ENCODE assay signal across 14 mouse cellular contexts in the genomic region with DNA sequence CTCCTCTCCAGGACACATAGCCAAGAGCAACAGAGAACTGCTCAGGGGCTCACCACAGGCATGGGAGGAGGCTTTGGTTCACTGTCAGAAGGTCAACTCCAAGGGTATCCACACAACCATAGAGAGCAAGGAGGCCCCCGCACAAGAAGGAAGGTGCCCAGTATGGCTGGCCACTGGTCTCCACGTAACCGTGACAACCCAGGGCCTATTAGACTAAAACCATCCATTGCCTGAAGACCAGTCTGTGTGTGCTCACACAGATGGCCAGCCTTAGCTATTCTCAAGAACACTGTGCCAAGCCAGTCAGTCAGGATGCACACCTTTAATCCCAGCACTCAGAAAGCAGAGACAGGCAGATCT.
DNase-seq lines count a peak whose midpoint lies in the region; ATAC-seq and TF ChIP-seq lines count a peak whose summit lies in the region.
"Had no signal": no experiment of that assay in that cellular context is flagged by ENCODE, and none has a peak within 500 bp of the region (broad histone marks: within the 10 kb centered on the region; RNA-seq: fewer than 3 reads in every experiment).

No protein-coding gene starts in this region.

- peak overlapping the region; percentile 11; the same call in 1 of the 2 replicates for H3K9ac ChIP-seq in heart, embryonic 11.5 days (ENCODE audit: low read depth, low read length)
- no peak overlapping the region for H3K9ac ChIP-seq in lung, embryonic 14.5 days
- no peak overlapping the region for H3K9ac ChIP-seq in hindbrain, embryonic 11.5 days (ENCODE audit: low read depth, low read length)
- H3K9ac ChIP-seq: stomach, embryonic 15.5 days had no signal

- peaks cover 63% of the 10 kb centered on the region for H3K4me1 ChIP-seq in heart, embryonic 11.5 days (ENCODE audit: control insufficient read depth, insufficient read depth, low read length)
- H3K4me1 ChIP-seq in lung, embryonic 14.5 days (ENCODE audit: insufficient read depth), result peaks cover 19% of the 10 kb centered on the region
- H3K4me1 ChIP-seq in hindbrain, embryonic 11.5 days (replicated peaks; ENCODE audit: control insufficient read depth, insufficient read depth, low read length), result peaks cover 4% of the 10 kb centered on the region; the same call in 1 of the 2 replicates
- H3K4me1 ChIP-seq in olfactory bulb, adult 2 months (ENCODE audit: control insufficient read depth, insufficient read depth, low read length), result peaks cover 41% of the 10 kb centered on the region

- TF ChIP-seq POLR2A in olfactory bulb, adult 2 months (IDR thresholded peaks at IDR 0.05; ENCODE audit: insufficient read depth, low read depth, low read length), result no peak

- 79% methylated on average over 3 of the region's 3 CpGs for WGBS in heart, embryonic 11.5 days (ENCODE audit: insufficient replicate concordance)
- WGBS in lung, embryonic 14.5 days, result 86% methylated on average over 3 of the region's 3 CpGs
- 93% methylated on average over 3 of the region's 3 CpGs for WGBS in hindbrain, embryonic 11.5 days
- WGBS in olfactory bulb, adult 2 months, result 91% methylated on average over 3 of the region's 3 CpGs

- peak overlapping the region; percentile 11; the same call in 1 of the 2 replicates for H3K4me2 ChIP-seq in heart, embryonic 11.5 days
- no peak overlapping the region for H3K4me2 ChIP-seq in lung, embryonic 14.5 days
- H3K4me2 ChIP-seq in hindbrain, embryonic 11.5 days (replicated peaks; ENCODE audit: low read depth, low read length), result no peak overlapping the region
- H3K4me2 ChIP-seq: stomach, embryonic 15.5 days had no signal

- H3K36me3 ChIP-seq in heart, embryonic 11.5 days (ENCODE audit: control insufficient read depth, insufficient read depth, low read length), result no peaks in the 10 kb centered on the region
- no peaks in the 10 kb centered on the region for H3K36me3 ChIP-seq in lung, embryonic 14.5 days (ENCODE audit: insufficient read depth)
- H3K36me3 ChIP-seq in hindbrain, embryonic 11.5 days (ENCODE audit: control insufficient read depth, insufficient read depth, low read length), result no peaks in the 10 kb centered on the region
- H3K36me3 ChIP-seq: stomach, embryonic 15.5 days had no signal

- DNase-seq in heart, adult 18-20 months, result no peak
- no peak for DNase-seq in lung, embryonic 14.5 days
- DNase-seq in lung, postnatal 25 days (ENCODE audit: low spot score), result no peak
- no peak for DNase-seq in hindbrain, embryonic 11.5 days (ENCODE audit: low spot score)
- DNase-seq in embryo, embryonic 10.5 days (ENCODE audit: low spot score), result no peak
- DNase-seq in cerebellum, adult 8-10 months, result no peak
- DNase-seq: adrenal gland, postnatal 36 days; cerebellum, adult 11-12 months had no signal

- H3K4me3 ChIP-seq in heart, embryonic 11.5 days (ENCODE audit: low read depth, low read length), result no peak overlapping the region
- no peak overlapping the region for H3K4me3 ChIP-seq in lung, embryonic 14.5 days (ENCODE audit: low read depth, low read length)
- no peak overlapping the region for H3K4me3 ChIP-seq in hindbrain, embryonic 11.5 days (ENCODE audit: low read depth, low read length)
- no peak overlapping the region for H3K4me3 ChIP-seq in olfactory bulb, adult 2 months (ENCODE audit: insufficient read depth, low read depth, low read length)
- H3K4me3 ChIP-seq: erythroblast, embryonic 14.5 days; myocyte; stomach, embryonic 15.5 days had no signal

- 0 out of 2 replicates have a peak, but pooled peaks cover 2% of the 10 kb centered on the region for H3K9me3 ChIP-seq in heart, embryonic 11.5 days (replicated peaks; ENCODE audit: control insufficient read depth, low read length)
- no peaks in the 10 kb centered on the region for H3K9me3 ChIP-seq in lung, embryonic 14.5 days (ENCODE audit: low read depth, low read length)
- no peaks in the 10 kb centered on the region for H3K9me3 ChIP-seq in hindbrain, embryonic 11.5 days (ENCODE audit: control insufficient read depth, low read length)
- H3K9me3 ChIP-seq: stomach, embryonic 15.5 days had no signal

- 0 out of 2 replicates have a peak overlapping the region, but pooled peaks have one; percentile 10 for H3K27ac ChIP-seq in heart, embryonic 11.5 days (ENCODE audit: low read depth, low read length)
- peak overlapping the region; percentile 16; the same call in 1 of the 2 replicates for H3K27ac ChIP-seq in lung, embryonic 14.5 days (ENCODE audit: low read depth)
- H3K27ac ChIP-seq in hindbrain, embryonic 11.5 days (ENCODE audit: low read depth, low read length), result no peak overlapping the region
- peak overlapping the region; percentile 73 for H3K27ac ChIP-seq in olfactory bulb, adult 2 months (ENCODE audit: insufficient read depth, low read depth, low read length)
- H3K27ac ChIP-seq: stomach, embryonic 15.5 days had no signal

- ATAC-seq in heart, embryonic 11.5 days (replicated peaks; ENCODE audit: insufficient number of reproducible peaks, low FRiP score, low TSS enrichment), result no peak
- ATAC-seq in lung, embryonic 14.5 days (ENCODE audit: insufficient read depth), result 0 out of 2 replicates have a peak, but pooled peaks have one; percentile 34
- 0 out of 2 replicates have a peak, but pooled peaks have one; percentile 21 for ATAC-seq in hindbrain, embryonic 11.5 days (ENCODE audit: low FRiP score)
- ATAC-seq: lung, postnatal 0 days had no signal

- no peaks in the 10 kb centered on the region for H3K27me3 ChIP-seq in heart, embryonic 11.5 days (ENCODE audit: control insufficient read depth, insufficient read depth, low read length)
- H3K27me3 ChIP-seq in lung, embryonic 14.5 days (ENCODE audit: insufficient read depth, low read length), result no peaks in the 10 kb centered on the region
- H3K27me3 ChIP-seq in hindbrain, embryonic 11.5 days (ENCODE audit: control insufficient read depth, insufficient read depth, low read length), result no peaks in the 10 kb centered on the region
- H3K27me3 ChIP-seq: stomach, embryonic 15.5 days had no signal

- no peak for TF ChIP-seq CTCF in lung, embryonic 14.5 days (IDR thresholded peaks at IDR 0.05; ENCODE audit: low read depth)
- TF ChIP-seq CTCF in olfactory bulb, adult 2 months (IDR thresholded peaks at IDR 0.05; ENCODE audit: insufficient read depth, low read depth, low read length), result no peak
